Mouse (Mus musculus) limb, embryonic 14.5 days (tissue): ENCODE measurements around the gene Pabpn1l. TPM values are rescaled to one million over a fixed set of nuclear protein-coding genes. Genes with fewer than 3 reads are reported as not detected.

Experiments used
- ATAC-seq: fragments of 200-750 bp; cut with Nextera tagmentation; 2 replicates; pipeline ENCODE4 v1.8.0; 2017; ENCODE audit warnings: low read depth, moderate number of reproducible peaks, moderate TSS enrichment; ENCODE audit not compliant: low FRiP score
- DNase-seq: peaks from one replicate; pipeline ENCODE4 v3.0.0-alpha.2; 2015; ENCODE audit warnings: low spot score
- H3K27ac ChIP-seq: fragments of 300-500 bp; sonication (generic); replicated peaks from 2 replicates; pipeline ENCODE4 v1.5.1; 2014; ENCODE audit warnings: low read depth, mild to moderate bottlenecking, low read length, moderate library complexity, mixed read lengths
- H3K27me3 ChIP-seq: fragments of 300-500 bp; sonication (generic); 2 replicates; pipeline ENCODE4 v1.6.1; 2014; ENCODE audit warnings: low read length, mixed read lengths; ENCODE audit not compliant: control insufficient read depth, insufficient read depth
- H3K36me3 ChIP-seq: fragments of 300-500 bp; sonication (generic); 2 replicates; pipeline ENCODE4 v1.6.1; 2014; ENCODE audit warnings: mild to moderate bottlenecking, low read length, moderate library complexity, mixed read lengths; ENCODE audit not compliant: control insufficient read depth, insufficient read depth
- H3K4me1 ChIP-seq: fragments of 300-500 bp; sonication (generic); 2 replicates; pipeline ENCODE4 v1.6.1; 2014; ENCODE audit warnings: antibody characterized with exemption, low read length, mixed read lengths; ENCODE audit not compliant: control insufficient read depth, insufficient read depth
- H3K4me2 ChIP-seq: fragments of 300-500 bp; sonication (generic); replicated peaks from 2 replicates; pipeline ENCODE4 v1.6.1; 2014; ENCODE audit warnings: low read depth, mild to moderate bottlenecking, low read length, moderate library complexity; ENCODE audit not compliant: severe bottlenecking
- H3K4me3 ChIP-seq: fragments of 300-500 bp; sonication (generic); replicated peaks from 2 replicates; pipeline ENCODE4 v1.5.1; 2014; ENCODE audit warnings: low read length
- H3K9ac ChIP-seq: fragments of 300-500 bp; sonication (generic); 2 replicates; pipeline ENCODE4 v1.6.1; 2014; ENCODE audit warnings: mild to moderate bottlenecking, low read depth, low read length, moderate library complexity; ENCODE audit not compliant: severe bottlenecking
- H3K9me3 ChIP-seq: fragments of 300-500 bp; sonication (generic); 2 replicates; pipeline ENCODE4 v1.6.1; 2016; ENCODE audit warnings: low read length; ENCODE audit not compliant: control insufficient read depth
- POLR2A ChIP-seq: fragments of 200-500 bp; IDR thresholded peaks from 2 replicates; pipeline ENCODE4 v1.8.0; 2012; ENCODE audit warnings: inconsistent platforms, mild to moderate bottlenecking, moderate library complexity, borderline replicate concordance; ENCODE audit not compliant: insufficient read depth, insufficient read length; ENCODE audit errors: extremely low read depth
- WGBS: fragments of 180-500 bp; shearing (Covaris S2); extraction: QIAGEN DNeasy Blood & Tissue Kit; methylation state at CpG from one replicate; pipeline ENCODE4 v1.1.7; 2014; 5-methylcytosine and 5-hydroxymethylcytosine counted together
- polyA plus RNA-seq, 2 experiments: library from polyadenylated mRNA; depleted of rRNA in 1 of 2; stranded (reverse) in 1 of 2; unstranded in 1 of 2; fragments of >200 nt; fragmentation: Nextera tagmentation in 1 of 2; extraction: Ambion mirVana in 1 of 2; gene quantifications; 2 replicates each; pipeline versions ENCODE4 v1.2.1 to v1.2.3; 2012 to 2014

The Pabpn1l gene
- polyA plus RNA-seq, 2 experiments: 0.05 TPM; not detected in 1

DNA sequence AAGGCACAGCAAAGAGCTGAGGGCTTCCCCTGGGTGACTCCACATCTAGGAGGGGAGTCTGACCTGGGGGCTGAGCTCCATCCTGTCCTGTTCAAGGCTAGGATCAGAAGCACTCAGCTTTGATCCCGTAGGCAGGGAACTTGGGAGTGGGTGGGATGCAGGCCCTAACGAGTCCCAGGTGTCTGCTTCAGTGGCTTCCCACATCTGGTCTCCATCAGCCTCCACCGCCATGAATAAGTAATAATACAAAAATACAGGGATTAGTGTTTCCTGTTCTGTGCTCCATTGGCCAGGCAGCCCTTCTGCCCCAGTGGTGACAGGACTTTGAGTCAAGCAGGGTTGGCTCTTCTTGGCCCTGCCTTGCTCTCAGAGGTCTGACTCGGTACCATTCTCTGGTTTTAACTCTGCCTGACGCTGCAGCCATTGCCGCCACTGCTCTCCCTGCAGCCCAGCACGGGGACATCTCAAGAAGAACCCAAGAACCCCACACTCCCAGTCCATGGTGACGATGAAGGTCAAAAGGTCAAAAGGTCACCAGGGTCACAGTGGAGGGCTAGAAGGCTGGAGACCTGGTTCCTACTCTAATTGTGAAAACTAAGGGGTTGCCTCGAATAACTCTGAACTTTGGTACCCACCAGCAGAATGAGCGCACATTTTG lies 35.7 kb upstream of the Pabpn1l start:
- Histone ChIP-seq H3K36me3 (no peaks in the 10 kb centered on the region), H3K27ac (peak overlapping the region; percentile 70), H3K9me3 (no peaks in the 10 kb centered on the region), H3K4me3 (no peak overlapping the region), H3K9ac (no peak overlapping the region), H3K4me2 (peak overlapping the region; percentile 27; the same call in 1 of the 2 replicates), H3K4me1 (peaks cover 52% of the 10 kb centered on the region), H3K27me3 (no peaks in the 10 kb centered on the region)
- peak; percentile 72 for ATAC-seq
- TF ChIP-seq POLR2A: no peak
- WGBS: 18% methylated on average over 10 of the region's 10 CpGs
- DNase-seq: peak; percentile 84

GRCm38 (mm10) chr8:122656056-122656999 lies 33.8 kb upstream of the Pabpn1l start:
- H3K4me2 ChIP-seq: no peak overlapping the region

GRCm38 (mm10) chr8:122654768-122655167 lies 32.2 kb upstream of the Pabpn1l start:
- DNase-seq (no peak), ATAC-seq (no peak)
- TF ChIP-seq POLR2A: no peak
- WGBS: 67% methylated on average over 7 of the region's 7 CpGs
- Histone ChIP-seq H3K27me3 (no peaks in the 10 kb centered on the region), H3K27ac (no peak overlapping the region), H3K9ac (no peak overlapping the region), H3K4me3 (no peak overlapping the region), H3K4me1 (peaks cover 32% of the 10 kb centered on the region), H3K9me3 (no peaks in the 10 kb centered on the region), H3K36me3 (no peaks in the 10 kb centered on the region), H3K4me2 (no peak overlapping the region)

More at GRCm38 (mm10) chr8:122656056-122656999, 33.8 kb upstream of the Pabpn1l start:
- no peak for TF ChIP-seq POLR2A
- no peak overlapping the region for H3K4me3 ChIP-seq
- ATAC-seq (no peak), DNase-seq (no peak)
- no peaks in the 10 kb centered on the region for H3K9me3 ChIP-seq
- peaks cover 44% of the 10 kb centered on the region for H3K4me1 ChIP-seq
- no peak overlapping the region for H3K9ac ChIP-seq
- no peaks in the 10 kb centered on the region for H3K36me3 ChIP-seq
- no peak overlapping the region for H3K27ac ChIP-seq
- 85% methylated on average over 13 of the region's 13 CpGs for WGBS
- H3K27me3 ChIP-seq: no peaks in the 10 kb centered on the region

DNA sequence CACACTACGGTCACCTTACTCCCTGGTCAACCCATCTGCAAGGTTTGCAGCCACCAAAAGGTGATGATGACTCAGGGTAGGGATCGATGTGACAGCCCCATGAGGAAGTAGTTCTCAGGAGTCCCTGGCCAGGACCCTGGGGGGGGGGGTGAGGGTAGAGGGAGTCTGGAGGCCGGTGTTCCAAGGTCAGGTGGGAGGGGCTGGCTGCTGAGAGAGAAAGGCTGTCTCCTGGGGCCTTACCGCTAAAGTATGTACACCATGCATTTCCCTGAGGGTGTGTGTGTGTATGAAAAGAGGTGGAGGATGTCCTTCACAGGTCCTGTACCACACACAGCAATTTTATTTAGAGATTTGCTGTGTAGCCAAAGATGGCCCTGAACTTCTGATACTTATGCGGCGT lies 30.1 kb upstream of the Pabpn1l start:
- Histone ChIP-seq H3K4me1 (peaks cover 17% of the 10 kb centered on the region), H3K9ac (no peak overlapping the region), H3K27ac (no peak overlapping the region), H3K4me2 (no peak overlapping the region), H3K27me3 (no peaks in the 10 kb centered on the region), H3K4me3 (no peak overlapping the region), H3K9me3 (no peaks in the 10 kb centered on the region), H3K36me3 (no peaks in the 10 kb centered on the region; the same call in 1 of the 2 replicates)
- 59% methylated on average over 6 of the region's 6 CpGs for WGBS
- ATAC-seq (no peak), DNase-seq (no peak)
- TF ChIP-seq POLR2A: no peak

DNA sequence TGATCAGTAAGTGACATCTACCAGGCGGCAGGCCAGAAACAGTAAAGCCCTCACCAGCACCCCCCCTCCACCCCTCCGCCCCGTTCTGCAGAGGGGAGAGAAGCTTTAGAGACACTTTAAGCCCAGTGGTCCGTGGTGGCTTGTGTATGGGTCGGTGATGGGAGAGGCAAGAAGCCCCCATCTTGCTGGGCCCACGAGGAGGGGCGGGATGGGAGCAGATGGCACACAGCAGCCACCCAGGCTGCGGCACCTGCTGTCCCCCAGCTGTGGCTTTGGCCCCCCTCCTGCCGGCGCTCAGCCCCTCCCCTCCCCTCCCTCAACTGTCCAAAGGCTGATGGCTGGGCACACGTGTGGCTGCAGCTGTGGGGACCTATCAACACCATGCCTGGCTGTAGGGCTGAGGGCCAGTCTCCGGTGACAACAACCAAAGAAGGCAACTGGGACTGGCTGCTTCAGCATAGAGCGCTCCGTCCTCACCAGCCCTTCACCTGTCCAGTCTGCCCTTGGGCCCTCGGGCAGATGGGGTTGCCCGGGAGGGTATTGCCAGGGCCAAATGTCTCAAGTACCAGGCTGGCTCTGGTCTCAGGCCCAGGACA lies 28.9 kb upstream of the Pabpn1l start:
- peaks cover 10% of the 10 kb centered on the region for H3K4me1 ChIP-seq
- no peaks in the 10 kb centered on the region for H3K9me3 ChIP-seq
- no peak overlapping the region for H3K9ac ChIP-seq
- H3K4me2 ChIP-seq: no peak overlapping the region
- H3K27ac ChIP-seq: no peak overlapping the region
- 59% methylated on average over 14 of the region's 16 CpGs for WGBS
- DNase-seq (peak; percentile 48), ATAC-seq (peak; percentile 76)
- H3K27me3 ChIP-seq: no peaks in the 10 kb centered on the region
- no peak overlapping the region for H3K4me3 ChIP-seq
- no peak for TF ChIP-seq POLR2A
- H3K36me3 ChIP-seq: no peaks in the 10 kb centered on the region; the same call in 1 of the 2 replicates
